Mouse (Mus musculus): Measurements from ENCODE around the gene Tmem88.

GRCm38 (mm10) chr11:69416509-69416908 is 18.5 kb upstream of the Tmem88 start:
- TF ChIP-seq CHD2 (IDR thresholded peaks at IDR 0.05; ENCODE audit: low read depth, low read length) (no peak), HCFC1 (IDR thresholded peaks at IDR 0.05; ENCODE audit: borderline replicate concordance, insufficient read depth, low read length) (no peak), MAFK (IDR thresholded peaks at IDR 0.05; ENCODE audit: insufficient read depth, low read depth, low read length) (no peak)
